Mouse (Mus musculus) heart, adult 2 months (tissue): Measurements from ENCODE around the gene Pbsn. TPM values are rescaled to one million over a fixed set of nuclear protein-coding genes. Genes with fewer than 3 reads are reported as not detected.

Experiments used
- DNase-seq, 2 experiments: peaks; one replicate each; pipeline ENCODE4 v3.0.0; 2021
- H3K27ac ChIP-seq: fragments of 200-600 bp; 2 replicates; pipeline ENCODE4 v1.8.1; 2022
- H3K27me3 ChIP-seq: fragments of 200-500 bp; 2 replicates; pipeline ENCODE4 v1.6.1; 2012; ENCODE audit warnings: mild to moderate bottlenecking, low read length, inconsistent platforms, mixed read lengths; ENCODE audit not compliant: control insufficient read depth, insufficient read depth
- H3K36me3 ChIP-seq: fragments of 200-500 bp; 2 replicates; pipeline ENCODE4 v1.6.1; 2012; ENCODE audit warnings: low read length, inconsistent platforms; ENCODE audit not compliant: control insufficient read depth, insufficient read depth
- H3K4me1 ChIP-seq: fragments of 200-500 bp; 2 replicates; pipeline ENCODE4 v1.6.1; 2011; ENCODE audit warnings: low read length; ENCODE audit not compliant: control insufficient read depth, insufficient read depth
- H3K4me3 ChIP-seq: fragments of 200-600 bp; 2 replicates; pipeline ENCODE4 v1.8.1; 2022
- H3K79me2 ChIP-seq: fragments of 200-500 bp; replicated peaks from 2 replicates; pipeline ENCODE4 v1.6.1; 2012; ENCODE audit warnings: mild to moderate bottlenecking, inconsistent platforms, low read length, moderate library complexity, mixed read lengths; ENCODE audit not compliant: control insufficient read depth, insufficient read depth
- H3K9ac ChIP-seq: fragments of 200-500 bp; 2 replicates; pipeline ENCODE4 v1.6.1; 2012; ENCODE audit warnings: low read depth, mild to moderate bottlenecking, control low read depth, inconsistent platforms, low read length, mixed read lengths
- CTCF ChIP-seq: fragments of 200-600 bp; IDR thresholded peaks from 2 replicates; pipeline ENCODE4 v1.8.1; 2022; ENCODE audit warnings: antibody characterized with exemption, mild to moderate bottlenecking, moderate library complexity
- EP300 ChIP-seq: fragments of 200-500 bp; IDR thresholded peaks from 2 replicates; pipeline ENCODE4 v1.6.1; 2011; ENCODE audit warnings: low read depth, low read length, control low read depth; ENCODE audit not compliant: insufficient read depth
- POLR2A ChIP-seq: fragments of 200-500 bp; IDR thresholded peaks from 2 replicates; pipeline ENCODE4 v1.6.1; 2011; ENCODE audit warnings: mild to moderate bottlenecking, low read depth, low read length, control low read depth; ENCODE audit not compliant: insufficient read depth
- WGBS: fragments of 180-500 bp; shearing (Covaris S2); methylation state at CpG from one replicate; pipeline ENCODE4 v1.1.7; 2018; 5-methylcytosine and 5-hydroxymethylcytosine counted together
- intact Hi-C: fragments of 180-260 bp; cut with DNase I; formaldehyde crosslinking; loops from one replicate; pipeline ENCODE4 v1.15.1; 2025
- polyA plus RNA-seq: library from polyadenylated mRNA; depleted of rRNA; stranded (reverse); fragments of >200 nt; gene quantifications from 2 replicates; pipeline ENCODE4 v1.2.3, GENCODE M21; 2012; rRNA removed
- total RNA-seq, 2 experiments: library from RNA; stranded (reverse); gene quantifications; 2 replicates each; pipeline ENCODE4 v1.2.3; 2021

Pbsn gene
- total and polyA plus RNA-seq, 3 experiments, result not detected

DNA sequence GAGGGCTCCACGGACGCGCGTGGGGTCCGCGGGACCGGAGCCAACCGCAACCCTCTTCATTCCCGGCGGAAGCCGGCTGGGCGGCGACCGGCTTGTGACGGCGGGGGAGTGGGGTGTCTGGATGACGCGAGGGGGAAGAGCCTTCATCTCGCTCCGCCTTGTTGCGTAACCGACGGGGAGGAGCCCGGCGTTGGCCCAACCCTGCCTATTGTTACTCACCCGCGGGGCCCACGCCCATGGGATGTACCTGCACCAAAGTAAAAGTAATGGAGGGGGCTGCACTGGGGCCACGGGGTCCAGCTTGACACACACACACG, 57.6 kb downstream of the Pbsn start:
- H3K27ac ChIP-seq, result peak overlapping the region; percentile 73
- peak overlapping the region; percentile 85 for H3K9ac ChIP-seq
- no peaks in the 10 kb centered on the region for H3K36me3 ChIP-seq
- peak; percentile 92 for DNase-seq
- WGBS, result 16% methylated on average over 29 of the region's 30 CpGs
- no peaks in the 10 kb centered on the region; the same call in 1 of the 2 replicates for H3K79me2 ChIP-seq
- peak; percentile 38; the same call in 1 of the 2 replicates for TF ChIP-seq POLR2A
- TF ChIP-seq EP300, result no peak
- intact Hi-C loops, result loop anchor here (2.0 to 10.0 kb wide), 3 partner anchors 15 to 361 kb away; no protein-coding TSS in a partner anchor
- H3K4me1 ChIP-seq, result no peaks in the 10 kb centered on the region; the same call in 1 of the 2 replicates
- H3K27me3 ChIP-seq, result no peaks in the 10 kb centered on the region
- peak overlapping the region; percentile 78 for H3K4me3 ChIP-seq

DNA sequence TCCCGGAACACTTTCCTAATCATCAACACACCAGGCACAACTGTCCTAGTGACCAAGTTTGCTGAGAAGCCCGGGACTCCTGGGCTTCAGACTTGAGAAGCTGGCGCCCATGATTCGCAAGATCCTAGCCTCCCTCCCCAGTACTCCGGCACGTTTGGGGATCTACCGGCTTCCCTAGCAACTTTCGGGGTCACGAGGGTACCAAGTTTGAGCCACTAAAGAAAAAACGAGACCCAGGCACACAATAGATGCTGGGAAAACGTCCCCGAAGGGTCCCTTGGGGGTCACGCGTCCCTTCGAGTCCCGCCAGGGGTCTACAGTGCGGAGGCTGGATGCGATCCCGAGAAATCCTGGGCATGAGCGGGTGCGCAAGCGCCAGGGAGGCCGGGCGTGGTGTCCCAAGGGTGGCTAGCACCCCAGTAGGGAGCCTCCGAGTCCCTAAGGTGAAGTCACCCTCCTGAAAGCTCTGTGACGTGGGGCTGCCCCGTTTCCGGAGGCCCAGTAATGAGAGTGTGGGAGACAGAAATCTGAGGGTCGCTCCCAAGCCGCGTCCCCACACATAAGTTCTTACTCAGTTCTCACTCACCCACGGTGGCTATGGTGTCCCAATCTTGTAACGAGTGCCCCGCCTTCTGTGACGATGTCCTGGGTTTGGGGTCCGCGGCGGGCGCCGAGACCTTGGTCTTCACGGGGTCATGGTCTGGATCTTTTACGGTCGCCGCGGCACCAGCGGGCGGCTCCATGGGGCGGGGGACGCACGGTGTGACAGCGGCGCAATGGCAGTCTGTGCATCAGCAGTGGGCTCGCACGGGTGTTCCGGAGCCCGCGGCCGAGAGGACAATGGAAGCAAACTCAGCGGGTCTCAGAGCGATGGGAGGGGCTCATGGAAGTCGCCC, 58.2 kb downstream of the Pbsn start:
- H3K4me3 ChIP-seq, result peak overlapping the region; percentile 78
- H3K36me3 ChIP-seq, result no peaks in the 10 kb centered on the region
- TF ChIP-seq POLR2A, result no peak
- no peak for TF ChIP-seq EP300
- TF ChIP-seq CTCF, result no peak
- 18% methylated on average over 61 of the region's 61 CpGs for WGBS
- peak overlapping the region; percentile 73 for H3K27ac ChIP-seq
- intact Hi-C loops, result loop anchor here (10.0 kb wide), 2 partner anchors 140 to 360 kb away; no protein-coding TSS in a partner anchor
- H3K79me2 ChIP-seq, result no peaks in the 10 kb centered on the region; the same call in 1 of the 2 replicates
- no peak for DNase-seq
- peak overlapping the region; percentile 85 for H3K9ac ChIP-seq
- H3K27me3 ChIP-seq, result no peaks in the 10 kb centered on the region
- no peaks in the 10 kb centered on the region; the same call in 1 of the 2 replicates for H3K4me1 ChIP-seq

DNA sequence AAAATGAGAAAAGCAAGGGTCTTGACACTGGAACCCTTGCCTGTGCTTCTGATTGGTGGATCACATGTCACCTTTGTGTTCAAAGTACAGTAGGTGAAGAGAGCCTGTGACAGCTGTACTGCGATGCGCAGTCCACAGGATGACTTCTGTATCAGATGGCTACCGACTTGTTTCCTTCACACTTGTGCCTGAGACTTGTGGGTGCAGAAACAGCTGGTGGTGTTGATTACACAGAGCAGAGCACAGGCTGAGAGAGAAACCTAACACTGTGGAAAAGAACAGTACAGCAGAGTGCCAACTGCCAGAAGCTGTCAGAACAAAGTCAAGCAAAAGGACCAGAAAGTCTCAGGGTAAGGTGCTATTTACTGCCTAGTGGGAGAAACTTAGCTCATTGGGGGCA, 64.7 kb downstream of the Pbsn start:
- H3K27me3 ChIP-seq, result no peaks in the 10 kb centered on the region
- no peak overlapping the region for H3K9ac ChIP-seq
- no peak overlapping the region for H3K4me3 ChIP-seq
- 71% methylated on average over 3 of the region's 3 CpGs for WGBS
- DNase-seq, result no peak
- H3K36me3 ChIP-seq, result peaks cover 2% of the 10 kb centered on the region; the same call in 1 of the 2 replicates
- H3K79me2 ChIP-seq, result no peaks in the 10 kb centered on the region; the same call in 1 of the 2 replicates
- no peak overlapping the region for H3K27ac ChIP-seq
- intact Hi-C loops, result no loop called here
- H3K4me1 ChIP-seq, result no peaks in the 10 kb centered on the region; the same call in 1 of the 2 replicates
- TF ChIP-seq CTCF (no peak), EP300 (no peak), POLR2A (no peak)

Other genes with a start within 250 kb of the Pbsn start
- gene Prkx, start 57.3 kb downstream of the Pbsn start, total RNA-seq, result 10 to 100 TPM; 14.4 to 16.8 TPM
- 6.9 and 10.7 TPM in 2 replicates for gene Prkx, start 57.3 kb downstream of the Pbsn start, polyA plus RNA-seq
- gene Gm14744, start 11.1 kb upstream of the Pbsn start, total RNA-seq, result not detected
- not detected in 2 replicates for gene Gm14744, start 11.1 kb upstream of the Pbsn start, polyA plus RNA-seq
- not detected for gene 5430402E10Rik, start 71.4 kb upstream of the Pbsn start, total RNA-seq
- gene 5430402E10Rik, start 71.4 kb upstream of the Pbsn start, polyA plus RNA-seq, result not detected in 2 replicates
- not detected for gene Obp1a, start 237.8 kb upstream of the Pbsn start, total RNA-seq
- not detected in 2 replicates for gene Obp1a, start 237.8 kb upstream of the Pbsn start, polyA plus RNA-seq